Mouse (Mus musculus): ENCODE data around the gene Camsap2.
A peak's percentile ranks its signal among the peaks of the same experiment; 100 is the strongest.

Camsap2 gene

DNA sequence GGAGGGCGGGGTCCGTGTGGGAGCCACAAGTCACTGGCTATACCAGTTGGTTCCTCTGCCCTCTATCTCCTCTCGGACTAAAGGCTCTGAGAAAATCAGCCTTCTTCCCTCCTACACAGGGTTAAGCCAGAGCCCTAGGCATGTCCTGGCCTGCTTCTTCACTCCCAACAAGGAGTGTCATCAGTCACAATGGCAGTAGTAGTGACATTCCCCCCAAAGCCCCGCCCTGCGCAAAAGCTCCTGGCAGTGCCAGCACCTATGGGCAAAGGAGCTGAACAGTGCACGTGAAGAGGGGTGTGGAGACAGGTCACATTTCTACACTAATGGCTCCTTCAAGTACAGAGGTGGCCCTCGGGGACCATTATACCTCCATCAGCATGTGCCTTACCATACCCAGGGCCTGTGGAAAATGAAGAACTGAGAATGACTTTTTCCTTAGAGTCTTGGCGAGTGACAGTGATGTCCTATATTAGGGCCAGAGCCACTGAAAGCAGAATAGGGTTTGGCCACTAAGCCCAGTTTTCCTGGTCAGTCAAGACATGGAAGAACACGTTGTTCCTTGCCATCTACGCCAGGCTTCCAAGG is 122.1 kb downstream of the Camsap2 start:
- peak in 1 of 2 experiments; percentile 46 for DNase-seq (ENCODE audit: low spot score in 2 of 2)

- no peak for DNase-seq (ENCODE audit: low spot score in 2 of 2)
Observed at GRCm38 (mm10) chr1:136222386-136222785, 123.5 kb downstream of the Camsap2 start.

- DNase-seq (ENCODE audit: low spot score in 2 of 2) = peak in 1 of 2 experiments; percentile 46
Observed at GRCm38 (mm10) chr1:136220037-136220871, 125.7 kb downstream of the Camsap2 start.
